Mouse (Mus musculus): Measurements from ENCODE around the gene Etfrf1. TPM values are rescaled to one million over a fixed set of nuclear protein-coding genes. Genes with fewer than 3 reads are reported as not detected.

Gene Etfrf1
- polyA plus RNA-seq (2012; rRNA removed): 3.5 and 4.4 TPM in 2 replicates

DNA sequence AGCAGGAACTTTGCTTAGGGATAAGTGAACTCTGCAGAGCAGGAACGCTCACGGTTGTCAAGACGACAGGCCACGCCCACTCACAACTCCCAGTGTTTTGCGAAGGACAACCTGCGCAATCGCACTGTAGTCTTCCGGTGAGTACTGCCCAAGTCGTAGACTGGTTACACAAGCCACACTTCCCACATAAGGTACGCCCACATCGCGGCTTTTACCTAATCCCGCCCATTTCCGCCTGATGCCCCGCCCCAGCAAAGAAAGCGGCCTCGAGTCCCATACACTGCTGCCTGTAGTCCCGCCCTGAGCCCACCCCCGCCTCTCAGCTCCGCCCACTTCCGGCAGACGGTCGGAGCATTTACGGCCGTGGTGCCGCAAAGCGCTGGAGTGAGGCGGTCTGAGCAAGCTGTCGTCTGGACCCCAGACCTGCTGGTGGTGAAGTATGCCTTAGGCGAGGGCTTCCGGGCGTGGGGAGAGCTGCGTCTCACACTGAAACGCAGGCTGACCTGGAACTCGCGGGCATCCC, at the start of gene Etfrf1, which contains the start of gene Casc1:
Etfrf1 (plus strand) TSS at position 319 of the 523 bp plus-strand sequence.
Casc1 (minus strand) TSS at position 190 of the 523 bp plus-strand sequence.

DNA sequence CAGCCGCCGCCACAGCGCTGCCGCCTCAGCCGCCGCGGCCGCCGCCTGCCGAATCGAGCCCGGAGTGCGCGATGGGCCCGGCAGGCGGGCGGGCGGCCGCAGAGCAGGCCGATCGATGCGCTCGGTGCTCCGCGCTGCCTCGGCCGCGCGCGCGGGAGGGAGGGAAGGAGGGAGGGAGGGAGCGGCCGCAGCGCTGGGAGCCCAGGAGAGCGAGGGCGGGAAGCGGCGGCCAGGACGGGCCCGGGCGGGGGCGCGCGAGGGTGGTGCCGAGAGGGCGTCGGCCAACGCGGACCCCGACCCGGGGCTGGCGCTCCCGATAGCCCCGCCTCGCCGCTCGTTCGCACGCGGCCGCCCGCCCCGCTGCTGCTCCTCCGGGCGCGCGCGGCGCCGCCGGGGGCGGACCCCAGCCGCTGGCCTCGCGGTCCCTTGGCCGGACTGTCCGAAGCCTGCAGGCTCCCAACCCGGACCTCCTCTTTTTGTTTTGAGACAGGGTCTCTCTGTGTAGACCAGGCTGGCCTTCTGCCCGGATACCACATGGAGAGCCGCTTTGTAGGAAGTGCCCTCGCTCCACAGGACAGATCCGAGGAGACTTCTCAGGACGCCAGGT, 39.4 kb downstream of the Etfrf1 start, which contains the start of gene Kras:
Kras (minus strand) TSS at position 55 of the 607 bp plus-strand sequence.

Other genes starting within 250 kb of the Etfrf1 start
- gene Bcat1, start 134.9 kb upstream of the Etfrf1 start, polyA plus RNA-seq (2012; rRNA removed): 0.38 TPM in 1 of 2 replicates, not detected in the other
- 26.9 and 30.8 TPM in 2 replicates for gene Lrmp, start 95.5 kb upstream of the Etfrf1 start, polyA plus RNA-seq (2012; rRNA removed)
- 0.15 and 0.36 TPM in 2 replicates for gene Casc1, start 129 bp upstream of the Etfrf1 start, polyA plus RNA-seq (2012; rRNA removed)
- gene Kras, start 39.1 kb downstream of the Etfrf1 start, polyA plus RNA-seq (2012; rRNA removed): 31.0 and 43.4 TPM in 2 replicates